Mouse (Mus musculus) c-Kit-negative CD71-positive TER-119-positive erythroid progenitor cells, embryonic 14.5 days (primary cell): Measurements from ENCODE around the gene Bag5.
"Not testable (repeated sequence)": the region's sequence is repeated elsewhere in the genome, so short reads cannot be mapped to it uniquely, and the experiment has no call there.

ENCODE experiments used
- DNase-seq: peaks from one replicate; pipeline ENCODE4 v3.0.0-alpha.2; 2013; ENCODE audit warnings: low read depth, low spot score

The Bag5 gene

GRCm38 (mm10) chr12:111675797-111676580, 37.1 kb downstream of the Bag5 start:
- no peak for DNase-seq

- no peak for DNase-seq
Measured at GRCm38 (mm10) chr12:111674850-111675486, 38.1 kb downstream of the Bag5 start.

- DNase-seq: no peak
Measured at GRCm38 (mm10) chr12:111672581-111672980, 40.5 kb downstream of the Bag5 start.

- DNase-seq: no peak
Measured at GRCm38 (mm10) chr12:111672176-111672575, 40.9 kb downstream of the Bag5 start, which contains the start of gene Ckb. TSS of gene Ckb (minus strand) at chr12:111672338.

GRCm38 (mm10) chr12:111671431-111671902, 41.6 kb downstream of the Bag5 start:
- no peak for DNase-seq

- no peak for DNase-seq
Measured at GRCm38 (mm10) chr12:111670976-111671375, 42.1 kb downstream of the Bag5 start.

- DNase-seq: no peak
Measured at GRCm38 (mm10) chr12:111670371-111670971, 42.6 kb downstream of the Bag5 start.

- no peak for DNase-seq
Measured at GRCm38 (mm10) chr12:111669961-111670360, 43.1 kb downstream of the Bag5 start.

GRCm38 (mm10) chr12:111669000-111669788, 43.9 kb downstream of the Bag5 start:
- no peak for DNase-seq

GRCm38 (mm10) chr12:111668457-111668912, 44.6 kb downstream of the Bag5 start:
- peak; percentile 56 for DNase-seq

- DNase-seq: no peak
Measured at GRCm38 (mm10) chr12:111667421-111667820, 45.6 kb downstream of the Bag5 start.

- DNase-seq: no peak
Measured at GRCm38 (mm10) chr12:111666380-111666779, 46.7 kb downstream of the Bag5 start.

- DNase-seq: no peak
Measured at GRCm38 (mm10) chr12:111665041-111665880, 47.8 kb downstream of the Bag5 start.

- no peak for DNase-seq
Measured at GRCm38 (mm10) chr12:111664144-111664634, 48.9 kb downstream of the Bag5 start.

- no peak for DNase-seq
Measured at GRCm38 (mm10) chr12:111663228-111664143, 49.6 kb downstream of the Bag5 start.

GRCm38 (mm10) chr12:111661554-111661953, 51.5 kb downstream of the Bag5 start:
- DNase-seq: not testable (repeated sequence)

- DNase-seq: no peak
Measured at GRCm38 (mm10) chr12:111660628-111661027, 52.4 kb downstream of the Bag5 start.
